Mouse (Mus musculus) cerebellum, adult 9-11 months (tissue): Measurements from ENCODE around the gene Tcf7l2.

Experiments
- DNase-seq: peaks from one replicate; pipeline ENCODE4 v3.0.0; 2022

Tcf7l2 gene

DNA sequence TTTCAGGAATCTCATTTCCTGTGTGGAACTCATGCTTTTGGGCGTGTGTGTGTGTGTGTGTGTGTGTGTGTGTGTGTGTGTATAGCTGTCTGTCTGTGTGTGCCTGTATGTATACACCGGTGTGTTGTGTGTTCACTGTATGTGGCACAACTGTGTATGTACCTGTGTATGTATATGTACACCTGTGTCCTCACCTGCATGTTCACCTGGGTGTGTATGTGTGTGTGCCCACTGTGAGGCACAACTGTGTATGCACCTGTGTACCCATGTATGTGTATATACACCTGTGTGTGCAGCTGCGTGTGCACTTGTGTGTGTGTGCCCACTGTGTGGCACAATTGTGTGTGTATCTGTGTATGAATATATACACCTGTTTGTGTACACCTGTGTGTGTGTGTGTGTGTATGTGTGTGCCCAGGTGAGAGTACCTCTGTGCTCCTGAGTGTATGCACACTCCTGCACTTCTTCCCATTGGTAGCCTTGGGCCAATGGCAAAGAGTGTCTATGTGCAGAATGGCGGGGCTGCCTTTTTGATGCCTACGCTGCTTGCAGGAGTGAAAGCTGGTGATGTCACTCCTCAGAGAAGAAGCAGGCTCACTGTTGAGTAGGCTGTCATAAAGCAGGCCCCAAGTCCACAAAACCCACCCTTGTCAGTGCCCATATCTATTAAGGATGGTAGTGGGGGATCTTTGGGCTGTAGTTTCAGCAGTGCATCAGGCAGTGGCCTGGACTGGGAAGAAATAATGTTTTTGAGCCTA, 95.5 kb downstream of the Tcf7l2 start:
- no peak for DNase-seq

DNA sequence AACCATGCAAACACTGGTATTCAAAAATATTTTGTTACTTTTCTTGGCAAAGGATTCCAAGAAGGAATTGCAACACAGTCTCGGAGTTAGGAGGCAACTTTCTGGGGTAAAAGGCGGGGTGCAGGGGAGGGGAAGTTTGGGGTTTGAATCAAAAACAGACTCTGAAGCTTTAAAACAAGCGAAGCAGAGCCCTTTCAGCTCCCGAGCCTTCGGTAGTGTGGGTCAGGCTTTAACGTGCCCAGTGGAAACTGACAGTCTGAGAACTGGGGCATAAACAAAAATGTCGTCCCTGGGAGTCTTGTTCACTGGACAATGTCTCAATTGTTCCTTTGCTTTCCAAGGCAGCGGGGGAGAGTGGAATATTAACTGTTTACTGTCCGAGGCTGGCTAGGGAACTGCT, 96.3 kb downstream of the Tcf7l2 start:
- DNase-seq = peak; percentile 13

- DNase-seq = no peak
These were observed 96.9 kb downstream of the Tcf7l2 start for GRCm38 (mm10) chr19:55838389-55839035.

DNA sequence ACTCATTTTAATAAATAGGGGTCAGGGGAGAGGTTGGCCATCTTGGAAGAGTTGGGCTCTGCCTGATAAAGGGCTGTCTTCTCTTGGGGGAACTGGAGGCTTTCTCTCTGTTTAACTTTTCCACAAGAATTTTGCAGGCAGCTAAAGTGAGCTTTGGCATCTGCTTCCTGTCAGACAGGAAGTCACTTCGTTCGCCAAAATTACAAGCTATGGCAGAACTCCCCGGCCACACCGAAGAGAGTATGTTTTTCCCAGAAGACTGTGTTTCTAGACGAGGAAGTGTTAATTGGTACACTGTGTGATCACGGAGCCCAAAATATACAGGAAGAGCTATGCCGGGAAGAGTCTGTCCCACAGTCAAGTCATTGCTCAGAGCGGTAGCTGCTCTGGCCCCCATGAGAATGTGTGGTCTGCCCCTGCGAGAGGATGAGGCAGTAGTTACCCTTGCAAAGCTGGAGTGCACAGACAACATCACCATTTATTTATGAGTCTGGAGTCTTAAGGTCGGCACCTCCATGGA, 97.5 kb downstream of the Tcf7l2 start:
- DNase-seq = no peak

DNA sequence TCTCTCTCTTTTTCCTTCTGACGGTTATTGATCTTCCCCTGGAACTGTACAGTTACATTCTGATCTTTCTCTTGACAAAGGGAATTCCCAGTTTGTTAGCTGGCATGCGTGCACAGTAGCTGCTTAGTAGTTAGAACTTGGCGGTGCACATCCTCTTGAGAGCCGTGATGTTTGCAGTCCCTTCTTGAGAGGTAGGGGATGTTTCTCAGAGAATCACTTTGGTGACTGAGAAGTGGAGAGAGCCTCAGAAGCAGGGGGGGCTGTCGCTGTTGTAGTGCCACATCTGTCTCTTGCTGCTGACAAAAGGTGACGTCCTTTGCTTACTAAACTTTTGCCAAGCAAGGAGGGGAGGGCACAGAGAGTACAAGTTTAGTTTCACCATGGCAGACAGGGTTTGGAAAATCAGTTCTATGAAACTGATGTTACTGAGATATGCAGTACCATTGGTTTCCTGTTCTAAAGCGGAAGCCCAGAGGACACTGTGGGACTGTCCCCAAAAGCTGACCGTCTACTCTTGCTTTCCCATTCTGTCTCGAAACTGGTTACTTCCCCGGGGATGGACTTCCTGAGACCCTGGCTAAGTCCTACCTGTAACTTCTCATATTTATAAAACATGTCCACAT, 99.0 kb downstream of the Tcf7l2 start:
- no peak for DNase-seq

DNA sequence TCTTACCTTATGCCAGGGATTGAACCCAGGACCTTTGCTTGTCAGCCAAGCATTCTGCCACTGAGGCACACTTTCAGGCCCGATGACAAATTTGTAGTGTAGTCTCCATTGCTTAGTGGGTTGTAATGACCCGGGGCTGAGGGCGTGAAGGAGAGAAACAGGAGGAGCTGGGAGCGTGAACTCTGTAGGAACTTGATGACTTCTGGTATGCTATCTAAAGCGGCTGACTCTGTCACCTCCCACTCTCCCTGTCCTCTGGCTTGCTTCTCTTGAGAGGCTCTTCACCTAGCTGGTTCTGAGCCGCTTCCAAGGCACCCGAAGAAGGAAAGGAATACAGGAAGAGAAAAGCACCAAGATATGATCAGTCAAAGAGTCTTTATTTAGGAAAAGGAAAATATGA, 100.4 kb downstream of the Tcf7l2 start:
- DNase-seq = no peak

DNA sequence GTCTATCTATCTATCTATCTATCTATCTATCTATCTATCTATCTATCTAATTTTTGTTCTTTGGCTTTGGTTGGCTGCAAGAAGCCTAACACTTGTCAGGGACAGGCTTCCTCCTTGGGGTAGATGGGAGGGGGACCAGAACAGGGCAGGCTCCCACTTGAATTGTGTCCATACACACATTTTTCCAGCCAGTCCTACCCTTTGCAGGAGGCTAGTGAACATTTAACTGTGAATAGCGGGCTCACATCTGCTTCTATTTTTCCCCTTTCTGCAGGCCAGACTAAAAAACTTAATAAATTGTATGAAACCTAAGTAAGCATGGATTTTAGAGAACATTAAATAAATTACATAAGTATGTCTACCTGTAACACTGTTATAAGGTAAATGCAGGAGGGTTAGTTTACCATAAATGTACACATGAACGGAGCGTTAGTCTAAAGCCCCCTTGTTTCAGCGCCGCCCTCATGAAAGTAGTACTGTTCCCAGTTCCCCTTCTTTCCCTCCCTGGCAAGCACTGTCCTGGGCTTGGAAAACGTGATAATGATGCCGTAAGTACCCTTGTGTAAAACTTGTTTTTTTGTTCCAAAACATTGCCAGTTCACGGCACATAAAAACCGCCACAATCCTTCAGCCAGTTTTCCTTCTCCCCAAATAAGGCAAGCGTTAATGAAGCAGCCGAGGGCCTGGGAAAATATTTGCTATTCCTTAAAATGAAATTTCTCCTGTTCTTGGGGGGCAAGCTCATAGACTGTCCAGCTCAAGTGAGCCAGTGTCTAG, 101.7 kb downstream of the Tcf7l2 start:
- DNase-seq = no peak

DNA sequence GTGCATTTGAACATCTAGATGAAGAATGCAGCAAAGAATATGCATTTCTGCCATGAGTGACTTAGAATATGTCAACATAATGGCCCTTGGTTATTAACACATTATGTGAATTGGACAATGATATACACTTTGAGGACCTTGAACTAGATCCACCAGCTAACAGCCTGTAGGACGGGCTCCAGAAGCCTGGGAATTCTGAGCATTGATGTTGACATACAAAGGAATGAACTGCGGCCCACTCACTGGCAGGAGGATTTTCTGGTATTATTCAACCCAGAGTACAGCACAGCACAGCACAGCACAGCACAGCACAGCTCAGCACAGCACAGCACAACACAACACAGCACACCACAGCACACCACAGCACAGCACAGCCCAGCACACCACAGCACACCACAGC, 104.1 kb downstream of the Tcf7l2 start:
- DNase-seq = no peak

DNA sequence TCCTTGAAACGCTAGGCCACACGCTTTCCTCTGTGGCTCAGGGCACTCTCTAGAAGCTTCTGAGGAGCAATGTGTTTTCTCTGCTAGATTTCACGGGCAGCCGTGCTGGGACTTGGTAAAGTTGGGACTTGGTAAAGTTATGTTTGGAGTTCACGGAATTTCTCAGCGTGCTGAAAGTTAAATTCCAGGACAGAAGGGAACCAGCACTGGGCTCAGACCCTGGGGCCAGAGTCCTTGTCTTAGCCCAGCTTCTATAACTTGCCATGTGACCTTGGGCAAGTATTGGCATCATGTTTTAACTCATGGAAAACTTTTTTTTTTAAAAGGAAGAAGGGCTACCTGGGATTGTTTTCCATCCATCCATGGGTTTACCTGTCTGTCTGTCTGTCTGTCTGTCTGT, 104.6 kb downstream of the Tcf7l2 start:
- DNase-seq = no peak

GRCm38 (mm10) chr19:55847043-55847442, 105.4 kb downstream of the Tcf7l2 start:
- DNase-seq = no peak

- DNase-seq = no peak
These were observed 108.9 kb downstream of the Tcf7l2 start for GRCm38 (mm10) chr19:55850402-55851078.

DNA sequence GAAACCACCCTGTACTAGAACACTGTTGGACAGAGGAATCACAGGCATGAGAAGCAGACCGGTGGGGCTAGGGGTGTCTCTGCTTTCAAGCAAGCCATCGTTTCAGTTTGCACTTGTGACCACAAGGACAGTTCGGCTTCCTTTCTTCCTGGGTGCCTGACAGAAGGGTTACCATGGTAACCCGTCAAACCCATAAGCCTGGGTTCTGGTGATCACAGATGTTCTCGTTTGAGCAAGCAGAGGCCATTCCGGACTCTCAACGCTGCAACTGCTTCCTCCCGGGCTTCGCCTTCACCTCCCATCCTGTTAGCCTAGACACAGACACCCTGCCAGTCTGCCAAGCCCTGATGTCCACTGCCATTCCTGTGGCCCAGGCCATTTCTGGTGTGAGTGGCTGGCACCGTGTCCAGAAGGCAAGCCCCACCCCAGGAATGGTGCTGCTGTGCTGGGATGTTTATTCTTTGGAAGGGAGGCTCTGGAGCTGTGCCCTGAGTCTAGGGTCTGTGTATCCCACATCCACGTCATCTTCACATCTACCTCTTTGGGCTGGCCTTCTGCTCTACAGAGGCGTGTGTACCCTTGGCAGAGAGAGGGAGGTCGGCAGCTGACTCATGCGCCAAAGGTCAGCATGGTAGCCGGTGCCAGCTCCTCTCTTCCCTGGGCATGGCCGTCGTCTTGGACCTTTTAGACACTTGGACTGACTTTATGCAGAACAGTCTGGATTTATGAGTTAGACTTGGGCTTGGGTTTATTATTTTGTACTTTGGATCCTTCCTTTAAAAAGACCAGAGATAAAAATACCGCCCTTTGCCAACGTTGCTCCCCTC, 110.1 kb downstream of the Tcf7l2 start:
- no peak for DNase-seq

DNA sequence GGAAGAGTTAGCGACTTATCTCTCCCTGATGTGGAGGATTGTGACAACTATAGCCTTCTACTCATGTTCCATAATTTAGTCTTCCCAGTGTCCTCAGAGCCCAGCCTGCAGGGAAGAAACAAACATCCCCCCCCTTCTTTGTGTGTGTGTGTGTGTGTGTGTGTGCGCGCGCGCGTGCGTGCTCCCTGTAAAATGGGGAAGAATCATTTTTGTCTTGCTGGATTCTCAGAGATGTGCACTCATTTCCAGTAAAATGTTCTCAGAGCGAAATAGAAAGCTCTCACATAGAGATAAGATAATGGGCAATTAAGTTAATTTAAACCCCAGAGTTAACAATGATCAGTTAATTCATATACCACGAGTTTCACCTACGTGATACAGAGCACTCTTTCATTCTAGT, 112.8 kb downstream of the Tcf7l2 start:
- DNase-seq = no peak

DNA sequence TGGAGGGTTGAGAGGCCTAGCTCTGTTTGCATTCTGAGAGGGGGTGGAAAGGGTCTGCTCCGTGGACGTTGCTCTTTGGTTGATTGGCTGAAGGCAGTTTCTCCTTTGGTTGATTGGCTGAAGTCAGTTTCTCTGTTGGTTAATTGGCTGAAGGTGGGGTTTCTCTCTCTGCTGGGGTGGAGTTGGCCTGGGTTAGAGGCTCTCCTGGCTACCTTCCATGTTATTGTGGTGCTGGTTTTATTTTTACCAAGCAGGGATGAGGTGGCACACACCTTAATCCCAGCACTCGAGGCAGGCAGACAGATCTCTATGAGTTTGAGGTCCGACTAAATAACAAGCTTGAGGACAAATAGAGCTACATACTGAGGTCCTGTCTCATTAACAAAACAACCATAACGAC, 114.0 kb downstream of the Tcf7l2 start:
- DNase-seq = no peak

DNA sequence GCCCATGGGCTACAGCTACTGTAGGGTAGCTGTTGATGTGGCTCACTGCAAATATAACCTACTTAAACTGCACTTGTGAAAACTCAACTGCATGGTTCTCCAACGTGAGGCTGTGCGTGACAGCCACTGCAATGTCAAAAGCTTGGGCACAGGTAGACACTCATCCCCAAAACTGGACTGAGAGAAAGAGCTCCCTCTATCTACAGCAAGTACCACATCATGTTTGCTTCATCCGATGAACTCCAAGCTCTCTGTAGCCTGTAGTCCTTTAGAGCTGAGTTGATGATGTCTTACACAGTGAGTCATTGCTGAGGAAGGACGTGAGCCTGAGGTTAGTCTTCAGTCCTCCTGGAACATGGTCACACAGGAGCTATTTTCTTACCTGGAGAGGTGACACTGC, 115.7 kb downstream of the Tcf7l2 start:
- no peak for DNase-seq

GRCm38 (mm10) chr19:55860009-55860743, 118.6 kb downstream of the Tcf7l2 start:
- DNase-seq = no peak

- DNase-seq = no peak
These were observed 120.1 kb downstream of the Tcf7l2 start for GRCm38 (mm10) chr19:55861746-55862145.

- no peak for DNase-seq
These were observed 120.9 kb downstream of the Tcf7l2 start for GRCm38 (mm10) chr19:55862559-55862958.

DNA sequence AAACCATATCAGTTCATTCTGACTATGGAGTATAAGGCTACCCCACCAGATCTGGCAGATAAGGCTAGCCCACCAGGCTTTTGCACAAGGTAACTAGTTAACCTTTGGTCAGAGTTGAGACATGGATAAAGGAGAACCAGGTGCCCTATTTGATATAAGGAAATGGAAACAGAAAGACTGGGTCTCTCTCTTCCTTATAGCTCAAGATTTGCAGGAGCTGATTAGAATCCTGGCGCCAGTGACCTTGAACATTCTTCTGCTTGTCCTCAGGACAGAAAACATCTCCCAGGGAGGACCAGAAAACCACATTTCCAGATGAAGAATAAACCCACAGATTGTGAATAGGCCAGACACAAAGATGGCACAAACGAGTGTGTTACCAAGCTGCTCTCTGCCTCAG, 123.4 kb downstream of the Tcf7l2 start:
- DNase-seq = no peak

DNA sequence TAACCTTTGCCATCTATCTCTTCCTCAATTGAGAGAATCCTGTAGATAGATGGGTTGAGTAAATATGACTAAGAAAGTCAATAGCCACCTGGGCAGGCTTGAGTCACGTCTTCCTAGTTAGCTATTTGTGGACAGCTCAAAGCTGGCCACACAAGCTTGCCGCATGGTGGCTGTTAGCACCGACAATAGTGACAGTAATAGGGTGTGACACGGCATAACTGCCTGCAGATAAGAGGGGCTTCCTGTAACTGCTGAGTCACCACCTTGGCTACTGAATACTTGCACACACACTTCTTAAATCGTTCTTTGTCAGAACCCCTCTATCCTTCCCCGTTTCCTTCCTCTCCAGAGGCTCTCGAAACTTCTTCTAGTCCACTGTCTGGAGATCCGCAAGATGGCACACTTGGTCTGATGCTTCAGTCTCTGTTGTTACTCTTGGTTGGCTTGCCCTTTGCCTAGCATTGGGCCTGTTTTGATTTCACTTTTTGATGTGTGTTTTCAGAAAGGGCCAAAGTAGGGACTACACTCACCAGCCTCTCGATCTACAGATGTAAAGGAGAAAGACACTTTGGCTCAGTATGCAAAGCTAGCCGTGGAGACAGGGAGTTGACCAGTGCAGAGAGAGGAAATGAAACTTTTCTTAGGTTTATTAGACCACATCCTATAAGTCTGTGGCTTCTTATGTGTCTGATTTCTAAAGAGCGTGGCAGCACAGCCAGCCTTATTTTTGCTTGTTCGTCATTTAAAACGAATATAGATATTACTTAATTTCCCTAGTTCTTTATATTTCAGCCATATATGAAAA, 124.4 kb downstream of the Tcf7l2 start:
- DNase-seq = no peak
